Mouse (Mus musculus) heart, embryonic 14.5 days (tissue): ENCODE data around the gene Zfp599. TPM values are rescaled to one million over a fixed set of nuclear protein-coding genes. Genes with fewer than 3 reads are reported as not detected.
"Not testable (repeated sequence)": the region's sequence is repeated elsewhere in the genome, so short reads cannot be mapped to it uniquely, and the experiment has no call there.

ENCODE experiments used
- ATAC-seq: fragments of 200-750 bp; cut with Nextera tagmentation; 2 replicates; pipeline ENCODE4 v1.8.0; 2017; ENCODE audit warnings: low read depth, moderate TSS enrichment; ENCODE audit not compliant: insufficient number of reproducible peaks, insufficient read depth, low FRiP score
- H3K27ac ChIP-seq, 2 experiments: fragments of 200-500 bp in 1 of 2; fragments of 300-500 bp in 1 of 2; sonication (generic) in 1 of 2; replicated peaks in 1 of 2; 2 replicates each; pipeline ENCODE4 v1.5.1; 2012 to 2014; ENCODE audit warnings: low read depth in 2 of 2, low read length in 2 of 2, control low read depth in 1 of 2, mild to moderate bottlenecking in 1 of 2, mixed read lengths in 1 of 2; ENCODE audit not compliant: control insufficient read depth in 1 of 2, insufficient read depth in 1 of 2
- H3K27me3 ChIP-seq: fragments of 300-500 bp; sonication (generic); 2 replicates; pipeline ENCODE4 v1.6.1; 2014; ENCODE audit warnings: mild to moderate bottlenecking, low read length, control low read depth; ENCODE audit not compliant: control insufficient read depth, insufficient read depth
- H3K36me3 ChIP-seq: fragments of 300-500 bp; sonication (generic); 2 replicates; pipeline ENCODE4 v1.6.1; 2014; ENCODE audit warnings: mild to moderate bottlenecking, control low read depth, low read length, mixed read lengths; ENCODE audit not compliant: control insufficient read depth, insufficient read depth
- H3K4me1 ChIP-seq, 2 experiments: fragments of 200-500 bp in 1 of 2; fragments of 300-500 bp in 1 of 2; sonication (generic) in 1 of 2; 2 replicates each; pipeline ENCODE4 v1.6.1; 2012 to 2014; ENCODE audit warnings: low read length in 2 of 2, control low read depth in 1 of 2, mixed read lengths in 1 of 2; ENCODE audit not compliant: control insufficient read depth in 2 of 2, insufficient read depth in 2 of 2
- H3K4me2 ChIP-seq: fragments of 300-500 bp; sonication (generic); 2 replicates; pipeline ENCODE4 v1.6.1; 2014; ENCODE audit warnings: mild to moderate bottlenecking, low read length
- H3K4me3 ChIP-seq, 2 experiments: fragments of 200-500 bp in 1 of 2; fragments of 300-500 bp in 1 of 2; sonication (generic) in 1 of 2; 2 replicates each; pipeline ENCODE4 v1.5.1; 2012 to 2014; ENCODE audit warnings: low read length in 2 of 2, mild to moderate bottlenecking in 2 of 2, control low read depth in 1 of 2, low read depth in 1 of 2, moderate library complexity in 1 of 2; ENCODE audit not compliant: control insufficient read depth in 1 of 2, insufficient read depth in 1 of 2
- H3K9ac ChIP-seq: fragments of 300-500 bp; sonication (generic); 2 replicates; pipeline ENCODE4 v1.6.1; 2014; ENCODE audit warnings: mild to moderate bottlenecking, low read length
- H3K9me3 ChIP-seq: fragments of 300-500 bp; sonication (generic); 2 replicates; pipeline ENCODE4 v1.6.1; 2016; ENCODE audit warnings: low read length, control low read depth; ENCODE audit not compliant: control insufficient read depth
- WGBS: fragments of 180-500 bp; shearing (Covaris S2); extraction: QIAGEN DNeasy Blood & Tissue Kit; methylation state at CpG from one replicate; pipeline ENCODE4 v1.1.7; 2014; 5-methylcytosine and 5-hydroxymethylcytosine counted together
- polyA plus RNA-seq: library from polyadenylated mRNA; unstranded; fragments of >200 nt; fragmentation: Nextera tagmentation; extraction: Ambion mirVana; gene quantifications from 2 replicates; pipeline ENCODE4 v1.2.1, GENCODE M21; 2014

The Zfp599 gene
- polyA plus RNA-seq = 4.0 and 4.9 TPM in 2 replicates

GRCm38 (mm10) chr9:22259184-22260091 is at the start of gene Zfp599:
Zfp599 (minus strand) TSS chr9:22259895.
- H3K4me1 ChIP-seq = no peaks in the 10 kb centered on the region
- peaks cover 34% of the 10 kb centered on the region for H3K36me3 ChIP-seq
- peaks cover 7% of the 10 kb centered on the region for H3K9me3 ChIP-seq
- peak within 1 kb of the TSS; percentile 80 to 98 for H3K4me3 ChIP-seq
- H3K27me3 ChIP-seq = no peaks in the 10 kb centered on the region
- ATAC-seq = peak; percentile 94
- H3K27ac ChIP-seq = peak within 1 kb of the TSS; percentile 72 to 77
- WGBS = under 1% methylated on average over 35 of the region's 35 CpGs
- H3K4me2 ChIP-seq = peak within 1 kb of the TSS; percentile 79
- H3K9ac ChIP-seq = peak within 1 kb of the TSS; percentile 92

- ATAC-seq, H3K27me3 ChIP-seq, H3K4me1 ChIP-seq: not testable (repeated sequence)
- Histone ChIP-seq H3K36me3 (peaks cover 24% of the 10 kb centered on the region), H3K9me3 (peaks cover 14% of the 10 kb centered on the region; the same call in 1 of the 2 replicates), H3K4me2 (peak overlapping the region; percentile 90), H3K9ac (peak overlapping the region; percentile 93), H3K4me3 (peak overlapping the region; percentile 69 to 86), H3K27ac (peak overlapping the region in 1 of 2 experiments; percentile 11; a peak in 1 of 4 replicates)
- WGBS = 9% methylated on average over 9 of the region's 9 CpGs
Measured at GRCm38 (mm10) chr9:22307920-22308262, 48.2 kb upstream of the Zfp599 start.

DNA sequence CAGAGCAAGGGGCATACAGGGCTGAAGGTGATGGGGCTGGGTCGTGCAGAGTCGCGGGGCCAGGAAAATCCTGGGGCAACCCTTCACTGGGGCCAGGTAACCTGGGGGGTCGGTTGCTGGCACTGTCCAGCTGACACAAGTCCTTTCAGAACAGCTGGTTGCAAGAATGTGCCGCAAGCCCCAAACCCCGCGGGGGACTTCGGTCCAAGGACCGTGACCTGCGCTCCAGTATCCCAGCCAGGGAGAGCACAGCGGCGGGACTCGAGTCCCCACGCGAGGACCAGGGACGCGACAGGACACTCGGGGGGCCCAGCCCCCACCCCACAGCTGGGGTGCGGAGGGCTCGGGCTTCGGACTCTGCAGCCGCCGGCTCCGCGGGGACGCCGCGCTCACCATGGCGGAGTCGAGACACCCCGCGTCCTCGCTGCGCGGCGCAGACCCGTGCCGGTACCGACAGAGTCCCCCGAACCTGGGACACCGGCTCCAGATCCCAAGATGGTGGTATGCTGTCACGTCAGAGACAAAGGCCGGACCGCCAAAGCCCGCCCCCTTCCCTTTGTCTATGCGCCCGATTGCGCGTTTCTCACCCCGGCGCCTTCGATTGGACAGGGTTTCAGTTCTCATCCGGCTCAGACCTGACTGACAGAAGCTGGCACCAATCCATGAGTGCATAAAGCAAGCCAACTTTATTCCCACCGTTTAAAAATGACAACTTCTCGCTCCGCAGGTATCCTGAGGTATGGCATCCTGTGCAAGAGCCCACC is 47.6 kb upstream of the Zfp599 start, which contains the start of gene Zfp810:
Gene Zfp810 (minus strand): TSS at position 493 of the 764 bp plus-strand sequence.
- Histone ChIP-seq H3K27me3 (no peaks in the 10 kb centered on the region), H3K4me1 (peaks cover 3 to 9% of the 10 kb centered on the region in 2 experiments), H3K9me3 (peaks cover 14% of the 10 kb centered on the region; the same call in 1 of the 2 replicates), H3K4me2 (peak within 1 kb of the TSS; percentile 90), H3K27ac (peak within 1 kb of the TSS; percentile 31 to 47; a peak in 3 of 4 replicates), H3K9ac (peak within 1 kb of the TSS; percentile 93), H3K36me3 (peaks cover 29% of the 10 kb centered on the region), H3K4me3 (peak within 1 kb of the TSS; percentile 69 to 86)
- peak; percentile 98 for ATAC-seq
- WGBS = under 1% methylated on average over 55 of the region's 56 CpGs

- peaks cover 9% of the 10 kb centered on the region; the same call in 1 of the 2 replicates for H3K9me3 ChIP-seq
- H3K4me2 ChIP-seq = peak overlapping the region; percentile 90
- peak overlapping the region; percentile 69 to 86 for H3K4me3 ChIP-seq
- peaks cover 33% of the 10 kb centered on the region for H3K36me3 ChIP-seq
- peak overlapping the region; percentile 93 for H3K9ac ChIP-seq
- ATAC-seq = no peak
- H3K4me1 ChIP-seq = peaks cover 3 to 9% of the 10 kb centered on the region in 2 experiments
- WGBS = 17% methylated on average over 6 of the region's 6 CpGs
- H3K27ac ChIP-seq = peak overlapping the region in 1 of 2 experiments; percentile 31; a peak in 2 of 4 replicates
- no peaks in the 10 kb centered on the region for H3K27me3 ChIP-seq
Measured at GRCm38 (mm10) chr9:22306726-22307125, 47.0 kb upstream of the Zfp599 start.

GRCm38 (mm10) chr9:22302199-22302598 is 42.5 kb upstream of the Zfp599 start:
- no peak for ATAC-seq
- Histone ChIP-seq H3K9ac (no peak overlapping the region), H3K4me1 (peaks cover 3 to 9% of the 10 kb centered on the region in 2 experiments), H3K27ac (no peak overlapping the region), H3K36me3 (peaks cover 63% of the 10 kb centered on the region), H3K27me3 (no peaks in the 10 kb centered on the region), H3K4me2 (no peak overlapping the region), H3K9me3 (peaks cover 5% of the 10 kb centered on the region; the same call in 1 of the 2 replicates), H3K4me3 (no peak overlapping the region)
- WGBS = 96% methylated on average over 1 of the region's 1 CpGs

- no peak overlapping the region for H3K4me3 ChIP-seq
- ATAC-seq = no peak
- H3K4me2 ChIP-seq = no peak overlapping the region
- H3K4me1 ChIP-seq = no peaks in the 10 kb centered on the region
- H3K27me3 ChIP-seq = no peaks in the 10 kb centered on the region
- 98% methylated on average over 4 of the region's 4 CpGs for WGBS
- no peak overlapping the region for H3K9ac ChIP-seq
- H3K27ac ChIP-seq = no peak overlapping the region
- peaks cover 75% of the 10 kb centered on the region for H3K36me3 ChIP-seq
- H3K9me3 ChIP-seq = peaks cover 71% of the 10 kb centered on the region
Measured at GRCm38 (mm10) chr9:22278733-22279132, 19.0 kb upstream of the Zfp599 start.

DNA sequence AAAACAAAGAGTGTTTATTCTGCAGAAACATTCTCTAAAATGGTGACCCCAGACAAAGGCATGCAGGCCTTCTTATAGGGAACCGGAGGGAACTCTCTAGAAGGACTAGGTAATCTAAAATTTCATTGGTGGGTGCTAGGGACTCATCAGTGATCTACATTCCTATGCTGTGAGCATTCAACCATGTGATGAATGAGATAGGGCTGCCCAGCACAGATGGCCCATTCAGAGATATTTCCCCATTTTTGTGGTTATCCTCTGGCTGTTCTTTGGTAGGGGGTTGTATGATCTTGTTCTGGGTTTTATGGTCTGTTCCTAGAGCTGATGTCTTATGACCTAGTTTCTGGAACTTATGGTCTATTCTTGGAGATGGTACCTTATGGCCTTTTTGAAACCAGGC is 9.2 kb upstream of the Zfp599 start:
- Histone ChIP-seq H3K4me2 (no peak overlapping the region), H3K4me1 (no peaks in the 10 kb centered on the region), H3K9me3 (0 out of 2 replicates have a peak, but pooled peaks cover 5% of the 10 kb centered on the region), H3K36me3 (peaks cover 5% of the 10 kb centered on the region; the same call in 1 of the 2 replicates), H3K27me3 (no peaks in the 10 kb centered on the region), H3K4me3 (no peak overlapping the region), H3K9ac (no peak overlapping the region), H3K27ac (no peak overlapping the region)
- ATAC-seq = no peak
- 86% methylated on average over 1 of the region's 1 CpGs for WGBS
